Mouse (Mus musculus) embryonic facial prominence, embryonic 14.5 days (tissue): Measurements from ENCODE around the gene Glis3. TPM values are rescaled to one million over a fixed set of nuclear protein-coding genes. Genes with fewer than 3 reads are reported as not detected.

Source experiments
- ATAC-seq: fragments of 200-750 bp; cut with Nextera tagmentation; 2 replicates; pipeline ENCODE4 v1.8.0; 2017; ENCODE audit warnings: low read depth, moderate number of reproducible peaks, moderate TSS enrichment
- DNase-seq: peaks from one replicate; pipeline ENCODE4 v3.0.0-alpha.2; 2015; ENCODE audit warnings: low spot score
- H3K27ac ChIP-seq: fragments of 300-500 bp; sonication (generic); replicated peaks from 2 replicates; pipeline ENCODE4 v1.5.1; 2014; ENCODE audit warnings: low read depth, mild to moderate bottlenecking, low read length, moderate library complexity
- H3K27me3 ChIP-seq: fragments of 300-500 bp; sonication (generic); replicated peaks from 2 replicates; pipeline ENCODE4 v1.6.1; 2014; ENCODE audit warnings: low read length; ENCODE audit not compliant: control insufficient read depth, insufficient read depth
- H3K36me3 ChIP-seq: fragments of 300-500 bp; sonication (generic); 2 replicates; pipeline ENCODE4 v1.6.1; 2014; ENCODE audit warnings: low read length, mixed read lengths; ENCODE audit not compliant: control insufficient read depth, insufficient read depth
- H3K4me1 ChIP-seq: fragments of 300-500 bp; sonication (generic); 2 replicates; pipeline ENCODE4 v1.6.1; 2014; ENCODE audit warnings: antibody characterized with exemption, low read length; ENCODE audit not compliant: control insufficient read depth, insufficient read depth
- H3K4me2 ChIP-seq: fragments of 300-500 bp; sonication (generic); 2 replicates; pipeline ENCODE4 v1.6.1; 2014; ENCODE audit warnings: low read depth, mild to moderate bottlenecking, low read length, moderate library complexity, mixed read lengths
- H3K4me3 ChIP-seq: fragments of 300-500 bp; sonication (generic); 2 replicates; pipeline ENCODE4 v1.5.1; 2014; ENCODE audit warnings: low read depth, mild to moderate bottlenecking, low read length
- H3K9ac ChIP-seq: fragments of 300-500 bp; sonication (generic); 2 replicates; pipeline ENCODE4 v1.6.1; 2014; ENCODE audit warnings: low read depth, mild to moderate bottlenecking, low read length, moderate library complexity, mixed read lengths
- H3K9me3 ChIP-seq: fragments of 300-500 bp; sonication (generic); 2 replicates; pipeline ENCODE4 v1.6.1; 2016; ENCODE audit warnings: low read length; ENCODE audit not compliant: control insufficient read depth
- WGBS: fragments of 180-500 bp; shearing (Covaris S2); extraction: QIAGEN DNeasy Blood & Tissue Kit; methylation state at CpG from one replicate; pipeline ENCODE4 v1.1.7; 2014; 5-methylcytosine and 5-hydroxymethylcytosine counted together
- polyA plus RNA-seq: library from polyadenylated mRNA; unstranded; fragments of >200 nt; fragmentation: Nextera tagmentation; extraction: Ambion mirVana; gene quantifications from 2 replicates; pipeline ENCODE4 v1.2.1, GENCODE M21; 2014

The Glis3 gene
- polyA plus RNA-seq, 1 experiment from 2014 or later: 6.0 TPM

- no peak overlapping the region for H3K9ac ChIP-seq
- no peaks in the 10 kb centered on the region for H3K27me3 ChIP-seq
- H3K36me3 ChIP-seq: no peaks in the 10 kb centered on the region
- 52% methylated on average over 4 of the region's 4 CpGs for WGBS
- H3K9me3 ChIP-seq: no peaks in the 10 kb centered on the region
- H3K4me3 ChIP-seq: no peak overlapping the region
- ATAC-seq (no peak), DNase-seq (no peak)
- H3K4me1 ChIP-seq: peaks cover 9% of the 10 kb centered on the region; the same call in 1 of the 2 replicates
- H3K27ac ChIP-seq: no peak overlapping the region
- no peak overlapping the region for H3K4me2 ChIP-seq
Observed at GRCm38 (mm10) chr19:28448811-28449210, 231.1 kb downstream of the Glis3 start.

GRCm38 (mm10) chr19:28442161-28442560 lies 237.7 kb downstream of the Glis3 start:
- Histone ChIP-seq H3K36me3 (no peaks in the 10 kb centered on the region), H3K4me3 (no peak overlapping the region), H3K27ac (no peak overlapping the region), H3K27me3 (no peaks in the 10 kb centered on the region), H3K9ac (no peak overlapping the region), H3K4me1 (no peaks in the 10 kb centered on the region), H3K9me3 (no peaks in the 10 kb centered on the region), H3K4me2 (no peak overlapping the region)
- ATAC-seq (no peak), DNase-seq (no peak)
- 89% methylated on average over 4 of the region's 4 CpGs for WGBS

GRCm38 (mm10) chr19:28436457-28437148 lies 243.3 kb downstream of the Glis3 start:
- no peak overlapping the region for H3K4me2 ChIP-seq
- WGBS: 61% methylated on average over 12 of the region's 12 CpGs
- no peak overlapping the region for H3K27ac ChIP-seq
- ATAC-seq: peak; percentile 67; the same call in 1 of the 2 replicates
- peak; percentile 69 for DNase-seq
- H3K36me3 ChIP-seq: no peaks in the 10 kb centered on the region
- H3K9ac ChIP-seq: no peak overlapping the region
- H3K4me1 ChIP-seq: no peaks in the 10 kb centered on the region
- no peaks in the 10 kb centered on the region for H3K27me3 ChIP-seq
- H3K9me3 ChIP-seq: no peaks in the 10 kb centered on the region
- H3K4me3 ChIP-seq: no peak overlapping the region

GRCm38 (mm10) chr19:28428220-28428816 lies 251.6 kb downstream of the Glis3 start:
- no peak overlapping the region for H3K9ac ChIP-seq
- no peaks in the 10 kb centered on the region for H3K9me3 ChIP-seq
- H3K4me2 ChIP-seq: no peak overlapping the region
- H3K27me3 ChIP-seq: no peaks in the 10 kb centered on the region
- ATAC-seq (no peak), DNase-seq (no peak)
- H3K4me1 ChIP-seq: no peaks in the 10 kb centered on the region
- H3K27ac ChIP-seq: no peak overlapping the region
- 73% methylated on average over 6 of the region's 6 CpGs for WGBS
- H3K4me3 ChIP-seq: no peak overlapping the region
- H3K36me3 ChIP-seq: no peaks in the 10 kb centered on the region

GRCm38 (mm10) chr19:28424180-28424579 lies 255.7 kb downstream of the Glis3 start:
- 79% methylated on average over 5 of the region's 5 CpGs for WGBS

GRCm38 (mm10) chr19:28422939-28423338 lies 256.9 kb downstream of the Glis3 start:
- WGBS: 35% methylated on average over 9 of the region's 9 CpGs
- no peaks in the 10 kb centered on the region for H3K27me3 ChIP-seq
- no peaks in the 10 kb centered on the region for H3K36me3 ChIP-seq
- no peak overlapping the region for H3K4me3 ChIP-seq
- ATAC-seq: no peak
- H3K9ac ChIP-seq: no peak overlapping the region
- DNase-seq: peak; percentile 43
- H3K27ac ChIP-seq: no peak overlapping the region
- H3K4me2 ChIP-seq: no peak overlapping the region
- H3K9me3 ChIP-seq: no peaks in the 10 kb centered on the region
- no peaks in the 10 kb centered on the region for H3K4me1 ChIP-seq

More at GRCm38 (mm10) chr19:28424180-28424579, 255.7 kb downstream of the Glis3 start:
- Histone ChIP-seq H3K9ac (no peak overlapping the region), H3K4me2 (no peak overlapping the region), H3K27ac (no peak overlapping the region), H3K36me3 (no peaks in the 10 kb centered on the region), H3K4me3 (no peak overlapping the region), H3K9me3 (no peaks in the 10 kb centered on the region), H3K4me1 (no peaks in the 10 kb centered on the region), H3K27me3 (no peaks in the 10 kb centered on the region)
- ATAC-seq: no peak
- no peak for DNase-seq

GRCm38 (mm10) chr19:28416069-28416468 lies 263.8 kb downstream of the Glis3 start:
- Histone ChIP-seq H3K9me3 (no peaks in the 10 kb centered on the region), H3K4me1 (no peaks in the 10 kb centered on the region), H3K4me3 (no peak overlapping the region), H3K27ac (no peak overlapping the region), H3K27me3 (no peaks in the 10 kb centered on the region), H3K4me2 (no peak overlapping the region), H3K9ac (no peak overlapping the region), H3K36me3 (no peaks in the 10 kb centered on the region)
- ATAC-seq (no peak), DNase-seq (no peak)
- 60% methylated on average over 5 of the region's 5 CpGs for WGBS

GRCm38 (mm10) chr19:28408787-28409186 lies 271.1 kb downstream of the Glis3 start:
- no peak for ATAC-seq
- Histone ChIP-seq H3K4me2 (no peak overlapping the region), H3K36me3 (no peaks in the 10 kb centered on the region), H3K9me3 (no peaks in the 10 kb centered on the region), H3K4me3 (no peak overlapping the region), H3K4me1 (no peaks in the 10 kb centered on the region), H3K27me3 (no peaks in the 10 kb centered on the region), H3K9ac (no peak overlapping the region), H3K27ac (no peak overlapping the region)
- WGBS: 34% methylated on average over 3 of the region's 3 CpGs
- DNase-seq: peak; percentile 36

GRCm38 (mm10) chr19:28402956-28403355 lies 276.9 kb downstream of the Glis3 start:
- 67% methylated on average over 6 of the region's 6 CpGs for WGBS
- no peak overlapping the region for H3K27ac ChIP-seq
- no peaks in the 10 kb centered on the region for H3K4me1 ChIP-seq
- no peaks in the 10 kb centered on the region for H3K27me3 ChIP-seq
- H3K36me3 ChIP-seq: no peaks in the 10 kb centered on the region
- no peaks in the 10 kb centered on the region for H3K9me3 ChIP-seq
- ATAC-seq (no peak), DNase-seq (no peak)
- no peak overlapping the region for H3K9ac ChIP-seq
- no peak overlapping the region for H3K4me3 ChIP-seq
- no peak overlapping the region for H3K4me2 ChIP-seq
